Mouse (Mus musculus): ENCODE measurements around the gene Olfml2b.

Gene Olfml2b

DNA sequence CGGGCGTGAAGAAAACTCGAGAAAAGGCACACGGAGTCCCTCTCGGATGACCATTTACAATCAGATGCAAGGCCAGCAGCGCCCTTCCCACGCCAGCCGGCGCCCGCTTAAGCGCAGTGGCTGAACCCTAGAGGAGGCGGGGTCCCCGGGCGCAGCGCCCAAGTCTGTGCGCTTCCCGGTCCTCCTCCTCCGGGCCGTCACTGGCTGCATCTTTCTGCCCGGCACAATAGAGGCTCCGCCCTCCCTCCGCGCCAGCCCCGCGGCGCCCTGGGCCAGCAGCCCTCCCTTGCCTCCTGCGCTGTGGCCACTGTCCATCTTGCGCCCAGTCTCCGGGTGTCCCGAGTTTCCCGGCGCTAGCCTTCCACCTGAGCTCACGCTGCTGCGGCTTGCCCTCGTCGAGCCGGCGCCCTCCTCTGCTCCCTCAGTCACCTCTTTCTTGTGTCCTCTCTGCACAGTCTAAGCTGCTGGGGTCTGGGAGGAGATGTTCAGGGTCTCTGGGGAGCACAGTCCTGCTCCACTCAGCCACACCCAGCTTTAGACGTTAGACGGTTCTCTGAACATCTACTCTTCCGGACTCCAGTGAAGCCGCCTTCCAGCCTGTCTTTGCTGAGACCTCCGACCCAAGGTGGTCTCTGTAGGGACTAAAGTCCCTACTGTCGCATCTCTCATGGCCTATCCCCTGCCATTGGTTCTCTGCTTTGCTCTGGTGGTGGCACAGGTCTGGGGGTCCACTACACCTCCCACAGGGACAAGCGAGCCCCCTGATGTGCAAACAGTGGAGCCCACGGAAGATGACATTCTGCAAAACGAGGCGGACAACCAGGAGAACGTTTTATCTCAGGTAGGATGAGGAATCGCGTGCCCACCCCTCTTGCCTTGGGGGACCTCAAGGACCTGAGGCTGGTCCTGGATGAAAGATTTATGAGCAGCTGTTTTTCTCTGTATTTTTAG is at the start of gene Olfml2b:
TSS of gene Olfml2b (plus strand) at position 278 of the 951 bp plus-strand sequence.
- DNase-seq (ENCODE audit: low spot score in 2 of 2), result peak; percentile 44 to 65

DNA sequence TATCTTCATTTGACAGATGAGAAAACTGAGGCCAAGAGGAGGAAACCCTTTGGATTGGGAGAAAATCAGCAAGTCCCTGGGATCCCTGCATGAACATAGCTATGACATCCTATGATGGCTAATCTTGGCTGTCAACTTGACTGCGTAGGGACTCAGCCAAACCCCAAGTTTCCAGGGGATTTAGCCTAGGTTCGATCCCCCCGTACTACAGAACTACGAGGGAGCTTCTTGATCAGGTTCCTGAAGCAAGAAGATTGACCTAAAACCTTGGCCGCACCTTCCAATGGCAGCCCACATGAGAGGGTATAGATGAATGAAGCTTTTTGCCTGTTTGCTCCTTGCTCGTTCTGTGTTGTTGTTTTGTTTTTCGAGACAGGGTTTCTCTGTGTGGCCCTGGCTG is 49.8 kb upstream of the Olfml2b start:
- no peak for DNase-seq (ENCODE audit: low spot score in 2 of 2)

DNA sequence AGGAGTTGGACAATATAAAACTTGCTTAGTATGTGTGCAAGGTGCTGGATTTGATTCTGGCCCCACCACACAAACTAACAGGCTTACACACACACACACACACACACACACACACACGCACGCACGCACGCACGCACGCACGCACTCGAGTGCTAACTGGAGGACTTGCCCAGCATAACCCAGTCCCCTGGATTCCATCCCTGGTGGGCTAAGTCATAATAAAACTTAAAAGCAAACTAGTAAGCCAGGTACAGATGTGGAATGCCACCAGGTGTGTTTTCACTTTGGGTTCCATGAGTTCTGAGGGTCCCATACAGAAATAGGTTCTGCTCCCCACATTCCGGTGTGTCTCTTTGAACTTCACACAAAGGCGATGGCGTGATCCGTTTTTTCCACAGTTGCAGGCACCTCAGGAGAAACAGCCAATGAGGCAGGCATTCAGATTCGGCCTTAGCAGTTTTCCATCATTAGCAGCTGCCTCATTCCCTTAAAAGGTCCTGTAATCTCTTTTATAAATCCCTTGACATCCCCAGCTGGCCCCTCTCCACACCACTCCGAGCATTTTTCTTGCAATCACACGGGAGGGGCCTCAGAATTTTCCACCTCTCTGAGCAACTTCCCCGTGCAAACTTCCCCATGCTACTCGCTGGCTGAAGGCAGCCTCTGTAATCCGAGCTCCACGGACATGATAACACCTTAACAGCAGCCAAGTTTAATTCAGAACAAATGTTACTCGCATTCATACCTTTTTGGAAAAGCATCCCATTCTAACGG is 38.9 kb upstream of the Olfml2b start:
- DNase-seq (ENCODE audit: low spot score in 2 of 2), result no peak

DNA sequence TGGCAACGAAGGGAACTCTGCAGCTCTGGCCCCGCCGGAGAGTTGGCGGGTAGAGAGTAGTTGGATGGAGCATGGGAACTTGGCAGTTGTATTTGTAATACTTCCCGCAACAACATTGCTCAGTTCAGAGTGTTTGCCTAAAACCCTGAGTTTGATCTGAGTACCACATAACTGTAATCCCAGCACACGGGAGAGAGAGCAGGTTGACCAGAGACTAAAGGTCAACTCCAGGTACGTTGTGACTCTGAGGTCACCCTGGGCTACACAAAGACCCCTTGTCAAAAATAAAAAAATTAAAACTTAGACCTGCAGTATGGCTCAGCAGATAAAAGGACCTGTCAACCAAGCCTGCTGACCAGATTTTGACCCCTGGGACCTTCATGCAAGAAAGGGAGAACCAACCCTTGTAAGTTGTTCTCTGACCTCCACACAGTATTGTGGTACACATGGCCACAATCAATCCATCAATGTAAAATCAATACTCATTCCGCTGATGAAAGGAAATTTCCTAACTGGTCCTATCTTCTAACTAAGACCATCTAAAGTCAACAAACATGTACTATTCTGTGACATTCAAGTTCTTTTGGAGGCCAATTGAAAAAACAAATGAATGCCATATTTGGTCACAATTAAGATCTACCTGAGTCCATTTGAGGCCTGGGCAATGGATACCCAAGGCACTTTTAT is 37.0 kb upstream of the Olfml2b start:
- DNase-seq (ENCODE audit: low spot score in 2 of 2), result no peak

DNA sequence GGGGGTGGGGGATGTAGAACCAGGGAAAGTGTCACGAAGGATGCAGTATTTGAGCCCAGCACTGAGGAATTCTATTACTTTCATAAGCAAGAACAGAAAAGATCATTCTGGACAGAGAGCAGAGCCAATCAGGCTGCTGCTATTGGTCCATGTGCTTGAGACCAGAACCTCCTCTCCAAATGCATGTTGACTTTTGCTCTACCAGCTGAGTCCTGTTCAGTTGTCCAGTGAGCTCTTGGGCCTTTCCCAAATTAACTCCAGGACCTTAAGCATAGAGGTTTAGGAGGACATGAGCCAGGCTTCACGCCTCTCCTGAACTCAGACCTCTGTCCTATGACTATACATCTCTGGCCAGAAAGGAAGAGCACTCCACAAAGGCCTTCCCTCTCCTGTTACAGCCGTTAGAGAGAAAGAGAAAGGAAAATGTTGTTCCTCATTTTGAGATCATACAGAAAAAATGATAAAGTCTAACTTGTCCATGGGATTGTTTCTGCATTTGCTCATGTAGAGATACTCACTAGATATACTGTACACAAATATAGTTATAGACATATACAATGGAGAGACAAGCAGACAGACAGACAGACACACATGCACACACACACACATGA is 35.8 kb upstream of the Olfml2b start:
- DNase-seq (ENCODE audit: low spot score in 2 of 2), result no peak

DNA sequence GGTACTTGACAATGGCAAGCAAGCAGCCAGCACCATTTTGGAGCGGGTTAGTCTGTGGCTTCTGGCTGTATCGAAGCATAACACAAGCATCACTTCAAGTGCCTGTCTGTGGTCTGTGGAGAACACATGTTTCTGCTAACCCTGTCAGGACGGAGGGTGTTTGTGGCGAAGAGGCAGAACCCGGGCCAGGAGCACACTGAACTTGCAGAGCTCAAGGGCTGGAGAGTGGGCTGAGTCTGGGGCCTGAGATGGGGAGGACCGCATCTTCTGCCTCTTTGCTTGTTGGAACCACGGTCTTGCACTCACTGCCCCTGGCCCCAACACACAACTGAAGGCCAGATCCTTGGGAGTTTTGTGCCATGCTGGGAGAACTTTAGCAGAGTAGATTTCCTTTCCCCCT is 34.5 kb upstream of the Olfml2b start:
- no peak for DNase-seq (ENCODE audit: low spot score in 2 of 2)

DNA sequence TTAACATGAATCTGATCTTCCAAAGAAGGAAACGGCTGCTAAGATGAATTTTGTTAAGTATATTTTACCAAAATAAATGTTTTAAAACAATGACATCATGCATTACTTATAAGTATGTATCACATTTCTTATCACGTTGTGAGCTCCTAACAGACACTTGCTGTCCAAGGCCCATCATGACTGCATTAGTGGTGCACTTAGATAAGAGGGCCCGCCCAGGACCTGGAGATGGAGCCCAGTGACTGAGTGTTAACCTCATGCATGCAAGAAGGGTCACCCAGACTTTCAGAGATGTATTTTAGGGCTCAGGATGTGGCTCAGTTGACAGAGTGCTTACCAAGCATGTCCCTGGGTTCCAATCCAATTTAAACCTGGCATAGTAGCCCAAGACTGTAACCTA is 34.0 kb upstream of the Olfml2b start:
- no peak for DNase-seq (ENCODE audit: low spot score in 2 of 2)

DNA sequence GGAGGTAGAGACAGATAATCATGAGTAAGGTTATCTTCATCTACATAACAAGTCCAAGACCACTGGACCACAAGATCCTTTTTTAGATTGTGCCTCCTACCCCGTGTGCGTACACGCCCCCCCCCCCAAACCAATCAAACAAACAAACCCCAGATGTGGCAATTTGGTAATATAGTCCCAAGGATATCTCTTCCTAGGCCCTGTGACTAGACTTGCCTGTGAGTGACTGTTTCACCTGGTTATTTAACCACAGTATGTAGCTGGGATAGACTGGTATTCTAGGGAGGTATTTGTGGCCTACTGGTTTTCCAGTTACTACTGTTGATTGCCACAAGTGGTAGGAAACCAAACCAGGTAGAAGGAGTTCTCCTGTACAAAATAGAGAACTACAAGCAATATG is 33.6 kb upstream of the Olfml2b start:
- no peak for DNase-seq (ENCODE audit: low spot score in 2 of 2)

DNA sequence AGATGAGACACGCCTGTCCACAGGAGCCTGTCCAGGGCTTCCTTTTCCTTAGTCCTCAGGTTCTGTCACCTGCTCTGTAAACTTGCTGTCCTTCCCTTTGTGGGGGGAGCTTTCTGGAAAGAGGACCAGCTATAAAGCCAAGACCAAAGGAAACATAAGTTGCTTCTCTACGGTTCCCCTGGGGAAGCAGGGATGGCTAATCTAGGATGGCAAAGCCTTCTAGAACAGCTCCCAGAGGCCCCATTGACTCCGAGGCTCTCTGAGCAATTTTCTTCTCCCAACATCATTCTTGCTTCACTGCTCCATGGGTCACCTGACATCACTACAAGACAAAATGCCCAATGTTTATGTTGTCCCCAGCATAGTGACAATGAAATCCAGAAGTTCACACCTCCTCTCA is 32.7 kb upstream of the Olfml2b start:
- no peak for DNase-seq (ENCODE audit: low spot score in 2 of 2)

DNA sequence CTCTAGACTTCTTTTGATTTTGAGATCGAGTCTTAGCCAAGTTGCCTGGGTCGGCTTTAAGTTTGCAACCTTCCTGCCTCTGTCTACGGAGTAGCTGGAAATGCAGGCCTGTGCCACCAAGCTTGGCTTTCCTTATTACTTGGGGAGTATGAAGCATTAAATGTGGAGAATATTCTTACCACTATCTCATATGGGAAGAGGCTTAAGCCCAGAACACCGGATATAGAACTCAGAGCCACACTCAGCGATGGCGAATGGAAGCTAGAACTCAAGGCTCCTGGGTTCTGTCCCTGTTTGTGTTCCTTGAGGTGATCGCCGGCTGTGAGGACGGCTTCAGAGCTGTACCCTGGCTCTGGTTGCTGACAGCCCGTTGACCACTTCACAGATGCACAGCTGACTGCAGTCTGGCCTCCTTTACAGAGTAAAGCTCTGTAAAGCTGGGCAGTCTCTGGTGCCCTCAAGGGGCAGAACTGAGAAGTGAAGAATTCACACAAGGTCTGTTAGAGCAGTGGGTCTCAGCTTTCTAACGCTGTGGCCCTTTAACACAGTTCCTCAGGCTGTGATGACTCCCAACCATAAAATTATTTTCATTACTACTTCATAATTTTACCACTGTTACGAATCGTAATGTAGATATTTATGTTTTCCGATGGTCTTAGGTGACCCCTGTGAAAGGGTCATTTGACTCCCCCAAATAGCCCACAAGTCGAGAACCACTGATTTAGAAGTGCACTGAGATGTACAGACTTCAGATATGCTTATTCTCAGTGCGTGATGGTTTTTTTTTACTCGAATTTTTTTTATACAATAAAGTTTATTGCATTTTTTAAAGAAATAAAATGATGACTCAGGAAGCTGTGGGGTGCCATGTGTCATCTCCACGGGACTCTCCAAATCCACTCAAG is 31.1 kb upstream of the Olfml2b start:
- peak; percentile 50 to 69 for DNase-seq (ENCODE audit: low spot score in 2 of 2)

DNA sequence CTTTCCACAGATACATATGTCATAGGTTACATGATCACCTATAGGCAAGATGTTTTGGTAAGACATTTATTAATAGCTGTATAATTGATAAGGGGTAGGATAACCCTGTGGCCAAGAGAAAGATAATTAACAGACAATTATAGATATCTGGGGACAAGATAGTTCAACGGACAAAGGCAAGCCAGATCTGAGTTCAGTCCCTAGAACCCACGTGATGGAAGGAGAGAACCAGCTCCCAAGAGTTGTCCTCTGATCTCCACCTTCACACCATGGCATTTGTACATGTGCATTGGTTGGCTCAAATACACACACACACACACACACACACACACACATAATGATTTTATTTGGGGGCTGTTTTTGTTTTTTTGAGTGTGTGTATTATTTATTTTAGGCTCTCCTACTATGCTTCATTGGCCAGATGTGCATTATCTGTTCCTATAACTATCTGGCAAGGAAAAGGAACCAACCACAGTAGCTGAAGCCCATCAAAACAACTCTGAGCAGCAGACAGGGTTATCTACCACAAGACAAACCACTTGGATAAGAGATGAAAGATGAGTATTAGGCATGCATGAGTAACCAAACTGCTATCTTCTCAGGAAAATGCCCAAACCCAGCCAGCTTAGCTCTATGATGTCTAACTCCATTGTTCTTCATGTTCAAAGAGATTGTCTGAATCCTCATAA is 24.5 kb upstream of the Olfml2b start:
- no peak for DNase-seq (ENCODE audit: low spot score in 2 of 2)

DNA sequence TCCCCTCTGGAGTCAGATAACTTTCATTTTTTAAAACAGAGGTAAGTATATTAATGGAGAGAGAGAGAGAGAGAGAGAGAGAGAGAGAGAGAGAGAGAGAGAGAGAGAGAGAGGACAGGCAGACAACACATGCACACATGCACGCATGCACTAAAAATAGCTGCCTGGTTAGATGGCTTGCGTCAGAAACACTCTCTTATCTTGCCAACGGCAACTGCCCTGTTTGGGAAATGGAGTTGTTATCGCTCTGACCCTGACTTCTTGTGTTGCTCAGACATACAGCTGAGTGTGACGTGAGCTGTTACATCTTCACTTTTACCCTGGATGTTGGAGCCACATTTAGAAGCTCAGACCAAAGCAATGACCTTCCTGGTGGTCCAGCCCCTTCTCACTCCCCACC is 21.4 kb upstream of the Olfml2b start:
- DNase-seq (ENCODE audit: low spot score in 2 of 2), result no peak

DNA sequence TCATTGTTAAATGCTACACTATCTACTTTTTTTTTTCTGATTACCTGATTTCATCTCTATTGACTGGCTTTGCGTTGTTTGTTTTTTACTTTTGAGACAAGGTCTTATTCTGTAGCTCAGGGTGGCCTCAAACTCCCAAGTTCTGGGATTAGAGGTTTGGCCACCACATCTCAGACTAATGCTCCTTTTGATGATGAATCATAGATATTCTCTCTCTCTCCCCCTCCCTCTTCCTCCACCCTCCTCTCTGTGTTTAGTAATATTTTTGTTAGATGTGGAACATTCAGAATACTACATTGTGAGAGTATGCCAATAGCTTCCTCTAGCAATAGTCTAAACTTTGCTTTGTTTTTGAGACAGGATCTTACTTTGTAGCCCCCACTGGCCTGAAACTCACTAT is 20.9 kb upstream of the Olfml2b start:
- DNase-seq (ENCODE audit: low spot score in 2 of 2), result no peak

DNA sequence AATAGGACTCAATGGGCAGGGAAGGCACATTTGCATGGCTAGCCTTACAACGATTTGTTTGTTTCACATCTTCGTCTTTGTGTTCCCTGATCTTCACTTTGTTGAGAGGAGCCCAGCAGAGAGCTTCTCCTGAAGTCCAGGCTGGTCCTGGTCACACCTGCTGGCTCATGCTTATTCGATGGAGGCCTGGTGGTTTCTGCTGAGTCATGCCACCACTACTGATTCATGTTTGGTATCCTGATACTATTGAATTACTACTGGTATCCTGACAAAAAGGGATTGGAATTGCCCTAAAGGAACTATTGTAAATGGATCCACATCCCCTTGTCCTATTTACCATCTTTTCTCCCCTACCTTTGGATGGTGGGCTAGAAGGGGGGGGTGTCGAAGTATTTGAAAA is 13.8 kb upstream of the Olfml2b start:
- no peak for DNase-seq (ENCODE audit: low spot score in 2 of 2)

DNA sequence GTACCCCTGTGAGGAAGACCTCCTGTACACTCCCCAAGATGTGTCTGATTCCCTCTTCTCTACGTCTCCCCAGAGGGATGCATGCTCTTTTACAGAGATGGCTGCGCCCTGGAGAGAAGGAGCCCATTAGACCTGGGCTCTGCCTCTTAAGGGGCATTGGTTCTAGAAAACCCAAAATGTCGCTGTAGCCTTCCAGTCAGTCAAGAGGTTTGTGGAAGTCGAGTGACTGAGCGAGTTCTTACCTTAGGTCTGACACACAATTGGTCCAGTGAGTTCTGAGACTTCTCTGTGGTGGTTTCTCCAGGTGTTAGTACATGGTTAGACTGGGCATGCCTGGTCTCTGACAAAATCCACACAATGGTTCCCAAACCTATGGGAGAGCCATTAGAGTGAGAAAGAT is 12.8 kb upstream of the Olfml2b start:
- DNase-seq (ENCODE audit: low spot score in 2 of 2), result no peak

DNA sequence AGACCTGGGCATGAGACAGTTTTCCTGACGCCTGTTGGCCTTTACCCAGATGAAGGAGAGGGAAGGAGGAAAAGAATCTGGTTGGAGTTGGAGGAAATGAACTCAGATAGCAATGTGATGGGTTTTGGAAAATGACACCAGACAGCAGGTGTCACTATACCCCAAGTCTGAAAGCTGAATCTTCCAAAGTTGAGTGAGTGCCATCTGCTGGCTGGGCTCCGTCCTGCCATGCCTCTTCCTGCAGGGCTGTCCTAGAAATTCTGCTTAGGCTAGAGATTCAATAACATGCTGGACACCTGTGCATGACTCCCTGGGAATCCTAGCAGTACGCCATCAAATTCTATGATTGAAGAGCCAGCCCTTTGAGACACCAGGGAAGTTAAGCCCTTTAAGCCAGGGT is 11.9 kb upstream of the Olfml2b start:
- DNase-seq (ENCODE audit: low spot score in 2 of 2), result peak; percentile 47 to 76

DNA sequence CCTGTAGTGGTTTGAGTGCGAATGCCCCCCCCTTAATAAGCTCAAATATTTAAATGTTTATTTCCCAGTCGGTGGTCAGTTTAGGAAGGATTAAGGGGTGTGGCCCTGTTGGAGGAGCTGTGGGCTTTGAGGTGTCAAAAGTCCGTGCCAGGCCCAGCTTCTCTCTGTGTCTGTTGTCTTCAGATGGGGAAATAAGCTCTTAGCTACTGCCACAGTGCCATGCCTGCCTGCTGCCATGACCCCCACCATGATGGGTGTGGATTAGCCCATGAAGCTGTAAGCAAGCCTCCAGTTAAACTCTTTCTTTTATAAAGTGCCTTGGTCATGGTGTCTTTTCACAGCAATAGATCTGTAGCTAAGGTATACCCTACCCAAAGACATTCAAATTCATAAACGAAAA is 11.5 kb upstream of the Olfml2b start:
- no peak for DNase-seq (ENCODE audit: low spot score in 2 of 2)

DNA sequence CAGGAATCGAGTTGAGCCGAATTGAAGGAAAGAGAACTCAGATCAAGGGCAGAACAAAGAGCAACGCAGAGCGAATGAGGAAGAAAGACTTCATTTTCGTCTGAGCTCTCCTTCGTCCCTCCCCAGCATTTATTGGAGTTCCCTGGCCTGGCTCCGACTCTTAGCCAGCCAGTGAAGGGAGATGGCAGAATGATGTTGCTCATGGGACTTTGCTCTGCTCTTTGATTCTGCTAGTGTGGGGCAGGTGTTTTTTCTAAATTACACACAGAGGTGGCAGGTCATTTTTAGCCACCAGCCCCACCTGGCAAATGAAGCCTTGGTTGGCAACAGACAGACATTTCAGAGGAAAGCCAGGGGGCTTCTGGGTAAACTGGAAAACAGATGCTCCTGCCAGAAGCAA is 5.4 kb upstream of the Olfml2b start:
- no peak for DNase-seq (ENCODE audit: low spot score in 2 of 2)

DNA sequence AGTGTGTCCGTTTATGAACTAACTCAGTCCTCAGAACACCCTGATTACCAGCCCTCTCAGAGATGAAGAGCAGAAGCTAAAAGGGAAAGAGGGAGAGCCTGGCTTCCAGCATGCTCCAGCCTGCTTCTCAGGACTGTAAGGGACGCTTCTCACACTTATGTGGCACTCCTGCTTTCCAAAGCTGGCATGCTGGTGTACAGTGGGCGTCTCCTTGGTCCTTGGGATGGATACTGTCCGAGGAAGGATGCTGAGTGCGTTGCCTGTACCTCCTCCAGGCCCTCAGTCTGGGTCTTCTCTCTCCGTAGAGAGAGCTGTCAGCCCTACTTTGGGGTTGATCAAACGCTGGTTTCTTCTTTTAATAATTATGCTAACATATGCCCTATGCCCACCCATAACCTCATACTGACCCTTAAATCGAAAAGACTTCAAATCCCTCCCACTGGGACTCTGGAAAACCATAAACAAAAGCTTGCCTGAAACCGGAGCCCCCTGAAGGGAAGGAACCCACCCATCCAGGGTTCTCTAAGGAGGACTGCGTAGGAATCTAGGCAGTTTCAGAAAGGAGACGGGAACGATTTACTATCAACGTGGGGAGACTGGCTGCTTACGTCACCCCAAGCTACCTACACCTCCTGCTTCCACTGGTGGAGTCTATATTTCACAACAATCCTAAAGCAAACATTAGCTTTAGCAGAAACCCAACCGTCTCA is 1.7 kb downstream of the Olfml2b start:
- DNase-seq (ENCODE audit: low spot score in 2 of 2), result no peak
